Mouse (Mus musculus): ENCODE data around the gene Wasf3. TPM values are rescaled to one million over a fixed set of nuclear protein-coding genes. Genes with fewer than 3 reads are reported as not detected.

Gene Wasf3
- total and polyA plus RNA-seq, 3 experiments: not detected

DNA sequence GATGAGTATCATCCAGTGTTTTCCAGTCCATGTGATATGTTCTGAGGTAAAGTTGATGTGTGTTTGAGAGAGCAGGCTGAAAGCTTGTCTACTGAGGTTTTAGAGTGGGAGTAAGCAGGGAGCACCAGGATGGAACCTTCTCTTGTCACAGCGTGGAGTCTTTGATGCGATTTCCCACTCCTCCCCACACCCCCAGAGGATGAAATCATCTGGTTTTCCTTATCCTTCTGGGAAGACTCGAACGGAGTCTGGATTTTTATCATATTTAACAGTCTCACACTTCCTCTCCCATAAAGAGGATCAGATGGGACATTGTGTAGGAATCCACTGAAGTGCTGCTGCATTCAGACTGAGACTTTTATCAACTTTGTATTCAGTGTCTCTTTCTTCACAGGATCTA is 43.3 kb downstream of the Wasf3 start:
- no peak for DNase-seq (ENCODE audit: low read depth, low spot score)
- no peak overlapping the region for H3K4me3 ChIP-seq (ENCODE audit: control insufficient read depth in 1 of 2, insufficient read depth in 1 of 2, low read depth in 2 of 2, low read length in 2 of 2)
- H3K79me2 ChIP-seq (ENCODE audit: control insufficient read depth, insufficient read depth, low read length, poor library complexity): no peaks in the 10 kb centered on the region
- no peak overlapping the region for H3K9ac ChIP-seq (ENCODE audit: control insufficient read depth, low read depth, low read length, poor library complexity, severe bottlenecking)
- no peaks in the 10 kb centered on the region for H3K4me1 ChIP-seq (ENCODE audit: control insufficient read depth in 1 of 2, insufficient read depth in 2 of 2, low read length in 2 of 2)
- H3K36me3 ChIP-seq (ENCODE audit: control insufficient read depth in 1 of 2, insufficient read depth in 2 of 2, low read length in 2 of 2): no peaks in the 10 kb centered on the region
- H3K27ac ChIP-seq (ENCODE audit: control insufficient read depth, low read depth, low read length): no peak overlapping the region
- no peaks in the 10 kb centered on the region for H3K9me3 ChIP-seq (replicated peaks; ENCODE audit: insufficient read depth, low read length)
- no peak for TF ChIP-seq NRF1 (IDR thresholded peaks at IDR 0.05; ENCODE audit: insufficient read depth, low read depth, low read length, poor library complexity, severe bottlenecking)
- TF ChIP-seq MYB (IDR thresholded peaks at IDR 0.05; ENCODE audit: low read depth, low read length): no peak
- no peak for TF ChIP-seq ZC3H11A (IDR thresholded peaks at IDR 0.05; ENCODE audit: low read depth, low read length)
- no peak for TF ChIP-seq TAL1 (IDR thresholded peaks at IDR 0.05; ENCODE audit: low read length)
- TF ChIP-seq TBP (IDR thresholded peaks at IDR 0.05; ENCODE audit: low read depth, low read length): no peak
- no peak for TF ChIP-seq ETS1 (IDR thresholded peaks at IDR 0.05; ENCODE audit: low read depth, low read length)
- TF ChIP-seq CTCF (IDR thresholded peaks at IDR 0.05 in 2 of 3, conservative IDR thresholded peaks at IDR 0.05 in 1 of 3; ENCODE audit: control insufficient read depth in 1 of 3, insufficient read depth in 1 of 3, low read depth in 2 of 3, low read length in 3 of 3, poor library complexity in 1 of 3, severe bottlenecking in 1 of 3): no peak
- TF ChIP-seq SIN3A (IDR thresholded peaks at IDR 0.05; ENCODE audit: low read length): no peak
- no peak for TF ChIP-seq SMC3 (IDR thresholded peaks at IDR 0.05; ENCODE audit: low read depth, low read length)
- no peak for TF ChIP-seq MAZ (IDR thresholded peaks at IDR 0.05; ENCODE audit: low read depth, low read length)
- TF ChIP-seq BHLHE40 (IDR thresholded peaks at IDR 0.05; ENCODE audit: borderline replicate concordance, low read depth, low read length): no peak
- no peak for TF ChIP-seq E2F4 (IDR thresholded peaks at IDR 0.05; ENCODE audit: borderline replicate concordance, low read depth, low read length)
- TF ChIP-seq POLR2AphosphoS2 (IDR thresholded peaks at IDR 0.05; ENCODE audit: low read length): no peak
- no peak for TF ChIP-seq MAFK (IDR thresholded peaks at IDR 0.05; ENCODE audit: borderline replicate concordance, low read depth, low read length)
- no peak for TF ChIP-seq GATA1 (IDR thresholded peaks at IDR 0.05; ENCODE audit: low read depth, low read length)
- TF ChIP-seq KAT2A (conservative IDR thresholded peaks at IDR 0.05; ENCODE audit: low read depth, low read length): no peak
- no peak for TF ChIP-seq ZMIZ1 (IDR thresholded peaks at IDR 0.05; ENCODE audit: low read depth, low read length)
- TF ChIP-seq EP300 (IDR thresholded peaks at IDR 0.05; ENCODE audit: low read depth in 1 of 2, low read length in 2 of 2): no peak
- TF ChIP-seq HCFC1 (IDR thresholded peaks at IDR 0.05; ENCODE audit: low read depth, low read length): no peak
- no peaks in the 10 kb centered on the region for H3K27me3 ChIP-seq (ENCODE audit: control insufficient read depth in 1 of 2, insufficient read depth in 2 of 2, low read length in 2 of 2)

DNA sequence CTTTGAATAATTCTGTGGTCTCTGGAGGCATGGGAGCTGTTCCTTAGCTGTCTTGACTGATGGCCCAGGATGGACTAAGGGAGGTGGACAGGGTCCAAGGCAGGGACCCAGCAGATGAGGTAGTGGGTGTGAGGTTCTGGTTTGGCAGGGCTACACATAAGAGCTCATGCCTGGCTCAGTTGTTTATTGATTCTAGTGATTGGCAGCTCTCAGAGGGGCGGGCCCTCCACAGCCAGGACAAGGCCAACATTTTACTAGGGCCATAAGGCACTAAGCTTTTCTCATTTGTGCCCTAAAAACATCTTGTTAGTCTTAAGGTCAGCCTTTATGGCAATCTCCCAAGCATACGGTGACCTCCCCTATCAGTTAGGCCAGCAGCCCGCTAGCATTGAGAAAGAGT is 47.0 kb downstream of the Wasf3 start:
- H3K9ac ChIP-seq (ENCODE audit: control insufficient read depth, low read depth, low read length, poor library complexity, severe bottlenecking): no peak overlapping the region
- no peak overlapping the region for H3K4me3 ChIP-seq (ENCODE audit: control insufficient read depth in 1 of 2, insufficient read depth in 1 of 2, low read depth in 2 of 2, low read length in 2 of 2)
- no peak for DNase-seq (ENCODE audit: low read depth, low spot score)
- H3K79me2 ChIP-seq (ENCODE audit: control insufficient read depth, insufficient read depth, low read length, poor library complexity): no peaks in the 10 kb centered on the region
- TF ChIP-seq GABPA (IDR thresholded peaks at IDR 0.05; ENCODE audit: low read depth, low read length) (no peak), ZC3H11A (IDR thresholded peaks at IDR 0.05; ENCODE audit: low read depth, low read length) (no peak), MEF2A (IDR thresholded peaks at IDR 0.05; ENCODE audit: extremely low read depth, insufficient replicate concordance, low read depth, low read length, poor library complexity, severe bottlenecking) (no peak), CTCF (IDR thresholded peaks at IDR 0.05 in 2 of 3, conservative IDR thresholded peaks at IDR 0.05 in 1 of 3; ENCODE audit: control insufficient read depth in 1 of 3, insufficient read depth in 1 of 3, low read depth in 2 of 3, low read length in 3 of 3, poor library complexity in 1 of 3, severe bottlenecking in 1 of 3) (no peak), ELF1 (IDR thresholded peaks at IDR 0.05; ENCODE audit: low read depth, low read length) (no peak), JUND (IDR thresholded peaks at IDR 0.05; ENCODE audit: low read depth, low read length) (no peak), KAT2A (conservative IDR thresholded peaks at IDR 0.05; ENCODE audit: low read depth, low read length) (no peak), MAZ (IDR thresholded peaks at IDR 0.05; ENCODE audit: low read depth, low read length) (no peak), RAD21 (IDR thresholded peaks at IDR 0.05; ENCODE audit: low read depth, low read length) (no peak), HCFC1 (IDR thresholded peaks at IDR 0.05; ENCODE audit: low read depth, low read length) (no peak), USF1 (IDR thresholded peaks at IDR 0.05; ENCODE audit: low read depth, low read length) (no peak), BHLHE40 (IDR thresholded peaks at IDR 0.05; ENCODE audit: borderline replicate concordance, low read depth, low read length) (no peak), POLR2AphosphoS2 (IDR thresholded peaks at IDR 0.05; ENCODE audit: low read length) (no peak), E2F4 (IDR thresholded peaks at IDR 0.05; ENCODE audit: borderline replicate concordance, low read depth, low read length) (no peak), MXI1 (IDR thresholded peaks at IDR 0.05; ENCODE audit: low read depth, low read length) (no peak), MYC (IDR thresholded peaks at IDR 0.05; ENCODE audit: low read depth, low read length) (no peak), TCF12 (IDR thresholded peaks at IDR 0.05; ENCODE audit: low read depth, low read length) (no peak)
- H3K4me1 ChIP-seq (ENCODE audit: control insufficient read depth in 1 of 2, insufficient read depth in 2 of 2, low read length in 2 of 2): no peaks in the 10 kb centered on the region
- no peaks in the 10 kb centered on the region for H3K9me3 ChIP-seq (replicated peaks; ENCODE audit: insufficient read depth, low read length)
- H3K36me3 ChIP-seq (ENCODE audit: control insufficient read depth in 1 of 2, insufficient read depth in 2 of 2, low read length in 2 of 2): no peaks in the 10 kb centered on the region
- no peak overlapping the region for H3K27ac ChIP-seq (ENCODE audit: control insufficient read depth, low read depth, low read length)
- no peaks in the 10 kb centered on the region for H3K27me3 ChIP-seq (ENCODE audit: control insufficient read depth in 1 of 2, insufficient read depth in 2 of 2, low read length in 2 of 2)
